Mouse (Mus musculus): ENCODE data around the gene Nifk. TPM values are rescaled to one million over a fixed set of nuclear protein-coding genes. Genes with fewer than 3 reads are reported as not detected.
A peak's percentile ranks its signal among the peaks of the same experiment; 100 is the strongest.

Nifk gene
- total RNA-seq (2014; rRNA removed) (18.2 and 20.8 TPM in 2 replicates), polyA plus RNA-seq (2012; rRNA removed) (4.3 and 4.8 TPM in 2 replicates)

DNA sequence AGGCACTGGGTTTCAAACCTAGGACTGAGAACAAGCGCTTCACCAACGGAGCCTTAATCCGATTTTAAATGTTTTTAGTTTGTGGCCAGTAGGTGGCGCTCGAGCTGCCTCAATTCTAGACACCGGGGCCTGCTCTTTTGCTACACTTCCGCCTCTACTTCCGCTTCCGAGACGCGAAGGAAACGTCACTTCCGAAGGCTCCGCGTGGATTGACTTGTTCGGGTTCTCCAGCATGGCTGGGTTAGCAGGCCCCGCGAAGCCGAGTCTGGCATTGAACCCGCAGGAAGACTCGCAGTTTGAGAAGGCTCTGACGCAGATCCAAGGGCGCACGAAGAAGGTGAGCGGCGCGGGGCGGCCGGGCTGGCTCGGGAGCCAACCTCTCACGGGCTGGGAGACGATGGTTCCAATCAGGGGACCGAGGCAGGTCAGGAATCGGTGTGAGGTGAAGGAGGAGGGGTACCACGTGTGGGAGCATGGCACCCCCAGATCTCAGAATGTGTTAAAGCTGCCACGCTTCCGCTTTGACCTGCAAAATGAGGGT, at the start of gene Nifk:
Gene Nifk (plus strand): TSS at position 179 of the 541 bp plus-strand sequence.
- Histone ChIP-seq H3K27me3 (ENCODE audit: control insufficient read depth, insufficient read depth, low read length) (no peaks in the 10 kb centered on the region), H3K79me2 (ENCODE audit: control insufficient read depth, insufficient read depth, low read length) (peaks cover 17% of the 10 kb centered on the region), H3K27ac (replicated peaks; ENCODE audit: insufficient read depth, low read depth, low read length) (no peak within 1 kb of the TSS), H3K9ac (ENCODE audit: low read depth, low read length) (peak within 1 kb of the TSS; percentile 76), H3K4me1 (ENCODE audit: control insufficient read depth, insufficient read depth, low read length) (peaks cover 6% of the 10 kb centered on the region), H3K36me3 (ENCODE audit: control insufficient read depth, insufficient read depth, low read length) (no peaks in the 10 kb centered on the region; the same call in 1 of the 2 replicates), H3K4me3 (ENCODE audit: insufficient read depth, low read depth, low read length) (peak within 1 kb of the TSS; percentile 79)
- TF ChIP-seq CTCF (IDR thresholded peaks at IDR 0.05; ENCODE audit: low read depth, low read length) = peak; percentile 79
- TF ChIP-seq POLR2A (IDR thresholded peaks at IDR 0.05; ENCODE audit: extremely low read depth, insufficient read depth, low read length) = no peak
- WGBS = under 1% methylated on average over 37 of the region's 37 CpGs
- peak; percentile 89 for DNase-seq (ENCODE audit: extremely low read depth, low read depth, low spot score)

DNA sequence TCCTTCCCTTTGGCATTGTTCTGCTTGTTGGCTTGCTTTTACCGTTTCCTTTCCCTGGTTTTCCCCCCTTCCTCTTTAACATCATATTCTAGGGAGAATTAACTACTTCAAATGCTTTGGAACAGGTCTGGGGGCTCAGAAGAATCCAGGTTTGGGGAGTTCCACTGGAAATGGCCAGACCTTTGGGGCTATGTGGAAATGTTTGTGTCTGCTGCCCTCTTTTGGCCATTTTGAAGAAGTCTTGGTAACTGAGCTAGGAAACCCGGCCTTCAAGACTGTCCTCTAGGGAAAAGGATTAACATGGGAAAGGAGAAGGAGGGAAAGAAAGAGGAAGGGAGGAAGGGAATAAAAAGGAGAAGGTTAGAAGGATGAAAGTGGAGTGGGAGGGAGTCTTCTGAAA, 46.5 kb upstream of the Nifk start:
- Histone ChIP-seq H3K27ac (replicated peaks; ENCODE audit: insufficient read depth, low read depth, low read length) (no peak overlapping the region), H3K9ac (ENCODE audit: low read depth, low read length) (no peak overlapping the region), H3K4me1 (ENCODE audit: control insufficient read depth, insufficient read depth, low read length) (no peaks in the 10 kb centered on the region), H3K36me3 (ENCODE audit: control insufficient read depth, insufficient read depth, low read length) (no peaks in the 10 kb centered on the region), H3K4me3 (ENCODE audit: insufficient read depth, low read depth, low read length) (no peak overlapping the region), H3K79me2 (ENCODE audit: control insufficient read depth, insufficient read depth, low read length) (no peaks in the 10 kb centered on the region), H3K27me3 (ENCODE audit: control insufficient read depth, insufficient read depth, low read length) (no peaks in the 10 kb centered on the region)
- TF ChIP-seq CTCF (IDR thresholded peaks at IDR 0.05; ENCODE audit: low read depth, low read length) = 0 out of 2 replicates have a peak, but pooled peaks have one; percentile 12
- no peak for TF ChIP-seq POLR2A (IDR thresholded peaks at IDR 0.05; ENCODE audit: extremely low read depth, insufficient read depth, low read length)
- peak; percentile 26 for DNase-seq (ENCODE audit: extremely low read depth, low read depth, low spot score)
- WGBS = 13% methylated on average over 2 of the region's 2 CpGs

DNA sequence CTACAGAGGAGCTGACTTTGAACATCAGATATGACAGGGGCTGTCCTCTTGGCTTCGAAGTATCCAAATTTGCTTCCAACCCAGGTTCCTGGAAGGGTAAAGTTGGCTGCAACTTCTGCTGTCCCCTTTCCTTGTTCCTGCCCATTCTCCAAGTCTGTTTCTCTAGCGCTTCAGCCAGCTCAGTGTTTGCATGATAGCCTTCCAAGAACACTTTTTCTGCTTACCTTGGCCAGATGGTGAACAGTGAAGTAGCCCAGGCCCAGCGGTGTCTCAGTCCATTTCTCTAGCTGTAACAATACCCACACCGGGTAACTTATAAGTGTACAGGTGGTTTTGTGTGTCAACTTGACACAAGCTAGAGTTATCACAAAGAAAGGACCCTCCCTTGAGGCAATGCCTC, 29.3 kb upstream of the Nifk start:
- Histone ChIP-seq H3K4me1 (ENCODE audit: control insufficient read depth, insufficient read depth, low read length) (no peaks in the 10 kb centered on the region), H3K79me2 (ENCODE audit: control insufficient read depth, insufficient read depth, low read length) (no peaks in the 10 kb centered on the region), H3K36me3 (ENCODE audit: control insufficient read depth, insufficient read depth, low read length) (peaks cover 11% of the 10 kb centered on the region; the same call in 1 of the 2 replicates), H3K27ac (replicated peaks; ENCODE audit: insufficient read depth, low read depth, low read length) (no peak overlapping the region), H3K4me3 (ENCODE audit: insufficient read depth, low read depth, low read length) (no peak overlapping the region), H3K27me3 (ENCODE audit: control insufficient read depth, insufficient read depth, low read length) (no peaks in the 10 kb centered on the region), H3K9ac (ENCODE audit: low read depth, low read length) (no peak overlapping the region)
- no peak for TF ChIP-seq CTCF (IDR thresholded peaks at IDR 0.05; ENCODE audit: low read depth, low read length)
- no peak for TF ChIP-seq POLR2A (IDR thresholded peaks at IDR 0.05; ENCODE audit: extremely low read depth, insufficient read depth, low read length)
- WGBS = 79% methylated on average over 4 of the region's 4 CpGs
- DNase-seq (ENCODE audit: extremely low read depth, low read depth, low spot score) = no peak

DNA sequence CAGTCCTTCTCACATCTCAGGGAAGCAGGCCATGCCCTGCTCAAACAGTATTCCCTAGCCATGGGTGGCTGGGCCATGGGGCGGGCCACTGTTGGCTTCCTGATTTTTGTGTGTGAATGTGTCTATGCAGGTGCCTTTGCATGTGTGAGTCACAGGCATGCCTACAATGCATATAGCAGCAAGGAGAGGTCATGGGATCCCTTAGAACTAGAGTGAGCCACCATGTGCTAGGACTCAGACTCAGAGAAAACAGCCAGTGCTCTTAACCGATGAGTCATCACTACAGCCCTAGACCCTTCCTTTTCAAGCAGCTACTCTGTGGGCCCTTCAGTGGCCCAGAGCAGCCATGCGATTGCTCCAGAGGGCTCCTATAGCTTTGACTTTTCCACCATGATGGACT, 27.4 kb upstream of the Nifk start:
- no peaks in the 10 kb centered on the region for H3K79me2 ChIP-seq (ENCODE audit: control insufficient read depth, insufficient read depth, low read length)
- no peak for DNase-seq (ENCODE audit: extremely low read depth, low read depth, low spot score)
- peaks cover 28% of the 10 kb centered on the region for H3K36me3 ChIP-seq (ENCODE audit: control insufficient read depth, insufficient read depth, low read length)
- no peak for TF ChIP-seq POLR2A (IDR thresholded peaks at IDR 0.05; ENCODE audit: extremely low read depth, insufficient read depth, low read length)
- TF ChIP-seq CTCF (IDR thresholded peaks at IDR 0.05; ENCODE audit: low read depth, low read length) = no peak
- H3K4me3 ChIP-seq (ENCODE audit: insufficient read depth, low read depth, low read length) = no peak overlapping the region
- no peak overlapping the region for H3K9ac ChIP-seq (ENCODE audit: low read depth, low read length)
- no peak overlapping the region for H3K27ac ChIP-seq (replicated peaks; ENCODE audit: insufficient read depth, low read depth, low read length)
- H3K27me3 ChIP-seq (ENCODE audit: control insufficient read depth, insufficient read depth, low read length) = no peaks in the 10 kb centered on the region
- no peaks in the 10 kb centered on the region for H3K4me1 ChIP-seq (ENCODE audit: control insufficient read depth, insufficient read depth, low read length)
- WGBS = 99% methylated on average over 3 of the region's 3 CpGs

DNA sequence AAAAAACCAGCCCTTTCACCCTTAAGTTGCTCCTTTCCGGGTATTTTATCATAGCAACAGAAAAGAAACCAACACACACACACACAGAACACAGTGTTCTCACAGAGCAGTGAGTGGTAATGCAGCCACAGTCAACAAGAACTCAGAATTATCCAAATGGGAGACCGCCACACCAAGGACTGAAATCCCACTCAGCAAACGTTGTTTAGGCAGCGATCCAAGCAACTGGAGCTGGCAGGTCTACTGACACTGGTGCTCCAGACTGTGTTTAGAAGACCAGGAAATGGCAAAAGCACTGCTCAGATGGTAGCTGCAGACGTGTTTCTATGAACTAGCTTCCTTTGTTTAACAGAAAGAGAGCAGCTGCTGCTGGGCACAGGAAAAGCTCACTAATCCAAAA, 26.8 kb upstream of the Nifk start:
- H3K79me2 ChIP-seq (ENCODE audit: control insufficient read depth, insufficient read depth, low read length) = no peaks in the 10 kb centered on the region
- no peaks in the 10 kb centered on the region for H3K27me3 ChIP-seq (ENCODE audit: control insufficient read depth, insufficient read depth, low read length)
- no peaks in the 10 kb centered on the region for H3K4me1 ChIP-seq (ENCODE audit: control insufficient read depth, insufficient read depth, low read length)
- H3K27ac ChIP-seq (replicated peaks; ENCODE audit: insufficient read depth, low read depth, low read length) = no peak overlapping the region
- WGBS = 67% methylated on average over 5 of the region's 5 CpGs
- no peak overlapping the region for H3K4me3 ChIP-seq (ENCODE audit: insufficient read depth, low read depth, low read length)
- no peak for TF ChIP-seq CTCF (IDR thresholded peaks at IDR 0.05; ENCODE audit: low read depth, low read length)
- TF ChIP-seq POLR2A (IDR thresholded peaks at IDR 0.05; ENCODE audit: extremely low read depth, insufficient read depth, low read length) = no peak
- H3K9ac ChIP-seq (ENCODE audit: low read depth, low read length) = no peak overlapping the region
- no peak for DNase-seq (ENCODE audit: extremely low read depth, low read depth, low spot score)
- H3K36me3 ChIP-seq (ENCODE audit: control insufficient read depth, insufficient read depth, low read length) = peaks cover 31% of the 10 kb centered on the region

DNA sequence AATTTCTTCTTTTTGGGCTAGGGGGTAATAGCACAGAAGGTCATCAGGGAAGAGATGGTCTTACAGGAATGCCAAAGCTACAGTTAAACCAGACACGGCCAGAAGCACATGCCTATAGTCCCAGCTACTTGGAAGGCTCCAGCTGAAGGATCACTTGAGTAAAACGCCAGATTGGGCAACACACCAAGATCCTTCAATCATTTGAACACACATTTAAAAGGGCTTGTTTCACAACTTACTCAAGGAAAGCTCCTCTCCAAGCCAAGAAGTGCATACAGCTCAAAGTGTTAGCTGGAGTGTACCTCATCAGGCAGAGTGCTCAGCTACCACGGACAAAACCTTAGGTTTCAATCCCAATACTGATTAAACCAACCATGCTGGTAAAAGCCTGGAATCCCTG, 25.0 kb upstream of the Nifk start:
- no peak for TF ChIP-seq CTCF (IDR thresholded peaks at IDR 0.05; ENCODE audit: low read depth, low read length)
- TF ChIP-seq POLR2A (IDR thresholded peaks at IDR 0.05; ENCODE audit: extremely low read depth, insufficient read depth, low read length) = no peak
- no peak overlapping the region for H3K9ac ChIP-seq (ENCODE audit: low read depth, low read length)
- no peak for DNase-seq (ENCODE audit: extremely low read depth, low read depth, low spot score)
- no peaks in the 10 kb centered on the region for H3K79me2 ChIP-seq (ENCODE audit: control insufficient read depth, insufficient read depth, low read length)
- H3K27ac ChIP-seq (replicated peaks; ENCODE audit: insufficient read depth, low read depth, low read length) = no peak overlapping the region
- peaks cover 47% of the 10 kb centered on the region for H3K36me3 ChIP-seq (ENCODE audit: control insufficient read depth, insufficient read depth, low read length)
- 90% methylated on average over 3 of the region's 3 CpGs for WGBS
- H3K4me1 ChIP-seq (ENCODE audit: control insufficient read depth, insufficient read depth, low read length) = no peaks in the 10 kb centered on the region
- H3K4me3 ChIP-seq (ENCODE audit: insufficient read depth, low read depth, low read length) = no peak overlapping the region
- H3K27me3 ChIP-seq (ENCODE audit: control insufficient read depth, insufficient read depth, low read length) = no peaks in the 10 kb centered on the region

All from liver, adult 2 months (tissue).